Mouse (Mus musculus) spleen, adult 2 months (tissue): Measurements from ENCODE around the gene Rnf103.

Source experiments
- CTCF ChIP-seq: fragments of 200-500 bp; IDR thresholded peaks from 2 replicates; pipeline ENCODE4 v1.5.1; 2011; ENCODE audit warnings: mild to moderate bottlenecking, inconsistent platforms; ENCODE audit not compliant: insufficient read depth, insufficient read length, insufficient replicate concordance; ENCODE audit errors: extremely low read depth
- POLR2A ChIP-seq: fragments of 200-500 bp; IDR thresholded peaks from 2 replicates; pipeline ENCODE4 v1.6.1; 2011; ENCODE audit warnings: low read depth, low read length, inconsistent platforms

- TF ChIP-seq CTCF, result no peak
- no peak for TF ChIP-seq POLR2A
These were observed 18.1 kb upstream of the Rnf103 start for GRCm38 (mm10) chr6:71475604-71476003.
